Mouse (Mus musculus) myocyte (in vitro differentiated cells): ENCODE measurements at regions not wholly inside any gene's neighbourhood (a gene's known extent, or its start where the extent isn't known, plus 50 kb on each side); places are given as distances from the start of the nearest gene placed in this dataset.
A peak's percentile ranks its signal among the peaks of the same experiment; 100 is the strongest.

Source experiments
- H3K27me3 ChIP-seq: one replicate; pipeline ENCODE4 v1.6.1; 2011; ENCODE audit not compliant: control insufficient read depth, insufficient read depth, insufficient read length
- H3K36me3 ChIP-seq: one replicate; pipeline ENCODE4 v1.6.1; 2011; ENCODE audit not compliant: control insufficient read depth, insufficient read depth
- H3K4me2 ChIP-seq: one replicate; pipeline ENCODE4 v1.6.1; 2011; ENCODE audit warnings: low read depth, control low read depth
- H3K4me3 ChIP-seq: one replicate; pipeline ENCODE4 v1.5.1; 2011; ENCODE audit warnings: mild to moderate bottlenecking, control low read depth, moderate library complexity
- H3K79me2 ChIP-seq: one replicate; pipeline ENCODE4 v1.6.1; 2011; ENCODE audit not compliant: control insufficient read depth, insufficient read depth
- H3ac ChIP-seq: one replicate; pipeline ENCODE4 v1.6.1; 2011; ENCODE audit not compliant: control insufficient read depth, insufficient read length
- CEBPB ChIP-seq: IDR thresholded peaks from 2 replicates; pipeline ENCODE4 v1.6.1; 2011; ENCODE audit warnings: mild to moderate bottlenecking, moderate library complexity; ENCODE audit not compliant: poor library complexity, insufficient read depth, severe bottlenecking
- E2F4 ChIP-seq: IDR thresholded peaks from one replicate; pipeline ENCODE4 v1.6.1; 2011; ENCODE audit warnings: mild to moderate bottlenecking, control low read depth, moderate library complexity; ENCODE audit not compliant: insufficient read depth
- MAX ChIP-seq: IDR thresholded peaks from one replicate; pipeline ENCODE4 v1.6.1; 2011; ENCODE audit warnings: low read depth, mild to moderate bottlenecking, control low read depth
- MYOD1 ChIP-seq, 3 experiments: IDR thresholded peaks; one replicate each; pipeline ENCODE4 v1.6.1; 2011; ENCODE audit warnings: control low read depth in 2 of 3, low read depth in 2 of 3, mild to moderate bottlenecking in 2 of 3, moderate library complexity in 1 of 3; ENCODE audit not compliant: insufficient read length in 2 of 3, control insufficient read depth in 1 of 3
- MYOG ChIP-seq, 3 experiments: IDR thresholded peaks; one replicate each; pipeline ENCODE4 v1.6.1; 2011; ENCODE audit warnings: control low read depth in 2 of 3, low read depth in 2 of 3, mild to moderate bottlenecking in 2 of 3; ENCODE audit not compliant: insufficient read length in 2 of 3, control insufficient read depth in 1 of 3, insufficient read depth in 1 of 3
- POLR2A ChIP-seq: IDR thresholded peaks from one replicate; pipeline ENCODE4 v1.6.1; 2011; ENCODE audit warnings: low read depth, mild to moderate bottlenecking, control low read depth, moderate library complexity; ENCODE audit not compliant: insufficient read length
- POLR2AphosphoS2 ChIP-seq: IDR thresholded peaks from one replicate; pipeline ENCODE4 v1.6.1; 2011; ENCODE audit warnings: low read depth, control low read depth; ENCODE audit not compliant: insufficient read length
- REST ChIP-seq: IDR thresholded peaks from one replicate; pipeline ENCODE4 v1.6.1; 2011; ENCODE audit warnings: mild to moderate bottlenecking, control low read depth, moderate library complexity; ENCODE audit not compliant: insufficient read depth, insufficient read length
- SRF ChIP-seq: IDR thresholded peaks from one replicate; pipeline ENCODE4 v1.6.1; 2011; ENCODE audit warnings: low read depth; ENCODE audit not compliant: control insufficient read depth, insufficient read length
- TCF12 ChIP-seq: IDR thresholded peaks from one replicate; pipeline ENCODE4 v1.6.1; 2011; ENCODE audit warnings: mild to moderate bottlenecking, control low read depth; ENCODE audit not compliant: poor library complexity, insufficient read depth, severe bottlenecking
- TCF3 ChIP-seq: IDR thresholded peaks from one replicate; pipeline ENCODE4 v1.6.1; 2011; ENCODE audit warnings: low read depth, control low read depth; ENCODE audit not compliant: insufficient read length
- USF1 ChIP-seq: IDR thresholded peaks from one replicate; pipeline ENCODE4 v1.6.1; 2011; ENCODE audit warnings: low read depth, mild to moderate bottlenecking, control low read depth, moderate library complexity

DNA sequence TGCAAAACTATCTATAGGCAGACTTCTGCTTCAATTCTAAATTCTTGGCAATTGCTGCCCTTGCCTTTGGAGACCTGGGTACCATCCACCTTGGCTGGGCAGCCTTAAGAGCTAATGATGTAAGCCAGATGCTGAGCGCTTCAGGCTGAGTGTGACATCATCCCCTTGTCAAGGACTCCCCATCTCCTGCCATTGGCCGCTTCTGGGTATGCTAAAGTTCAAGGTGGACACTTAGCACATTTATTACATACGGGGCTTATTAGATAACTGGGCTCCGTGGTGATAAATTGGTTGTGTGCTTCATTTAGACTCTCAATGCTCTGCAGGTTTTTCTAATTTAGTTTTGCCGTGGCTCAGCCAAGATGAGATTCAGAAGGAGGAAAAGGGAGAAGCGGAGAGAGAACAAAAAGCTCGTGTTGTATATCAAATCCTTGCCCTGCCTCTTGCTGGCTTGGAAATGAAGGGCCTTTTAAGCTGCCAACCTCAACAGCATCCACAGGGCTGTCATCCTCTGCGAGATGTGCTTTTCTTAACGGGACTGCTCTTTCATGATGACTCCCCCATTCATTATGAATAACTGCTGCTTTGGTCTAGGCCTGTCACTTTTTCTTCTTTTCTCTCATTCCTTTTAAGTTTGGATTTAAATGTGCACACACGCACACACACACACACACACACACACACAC, 113.1 kb downstream of the Nuf2 start:
- H3K4me2 ChIP-seq = no peak overlapping the region
- no peak overlapping the region for H3K4me3 ChIP-seq
- H3K79me2 ChIP-seq = no peaks in the 10 kb centered on the region
- TF ChIP-seq MYOG (IDR thresholded peaks at IDR 0.05; ENCODE audit: control insufficient read depth in 1 of 3, insufficient read depth in 1 of 3, insufficient read length in 2 of 3, low read depth in 2 of 3) = no peak
- TF ChIP-seq CEBPB = no peak
- no peak for TF ChIP-seq MAX
- no peak for TF ChIP-seq TCF12
- TF ChIP-seq MYOD1 (IDR thresholded peaks at IDR 0.05; ENCODE audit: control insufficient read depth in 1 of 3, insufficient read length in 2 of 3, low read depth in 2 of 3) = no peak
- TF ChIP-seq USF1 = no peak
- TF ChIP-seq SRF = no peak
- TF ChIP-seq POLR2A = no peak
- no peak for TF ChIP-seq E2F4
- no peak for TF ChIP-seq REST
- no peak for TF ChIP-seq POLR2AphosphoS2
- TF ChIP-seq TCF3 = no peak
- no peaks in the 10 kb centered on the region for H3K27me3 ChIP-seq
- H3K36me3 ChIP-seq = no peaks in the 10 kb centered on the region
- H3ac ChIP-seq = no peak overlapping the region

DNA sequence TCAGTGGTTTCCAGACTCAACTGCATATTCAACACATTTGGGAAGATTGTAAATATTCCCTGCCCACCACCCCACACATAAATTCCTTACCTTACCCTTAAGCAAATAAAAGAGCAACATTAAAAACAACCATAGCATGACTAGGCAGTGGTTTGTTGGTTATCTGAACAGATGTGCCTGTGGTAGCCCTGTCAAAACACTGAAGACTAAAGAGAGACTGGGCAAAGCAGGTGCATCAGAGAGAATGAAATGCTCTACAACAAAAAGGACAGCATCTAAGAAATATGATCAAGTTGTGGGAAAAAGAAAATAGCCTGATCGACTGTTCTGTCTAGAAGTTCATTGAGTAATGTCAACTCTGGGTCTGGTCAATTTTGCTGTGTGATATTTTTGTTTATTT, 114.6 kb downstream of the Nuf2 start:
- H3K4me3 ChIP-seq = no peak overlapping the region
- no peaks in the 10 kb centered on the region for H3K27me3 ChIP-seq
- H3K79me2 ChIP-seq = no peaks in the 10 kb centered on the region
- H3K4me2 ChIP-seq = no peak overlapping the region
- no peak overlapping the region for H3ac ChIP-seq
- no peaks in the 10 kb centered on the region for H3K36me3 ChIP-seq
- no peak for TF ChIP-seq E2F4
- peak in 2 of 3 experiments; percentile 68 to 89 for TF ChIP-seq MYOD1 (IDR thresholded peaks at IDR 0.05; ENCODE audit: control insufficient read depth in 1 of 3, insufficient read length in 2 of 3, low read depth in 2 of 3)

DNA sequence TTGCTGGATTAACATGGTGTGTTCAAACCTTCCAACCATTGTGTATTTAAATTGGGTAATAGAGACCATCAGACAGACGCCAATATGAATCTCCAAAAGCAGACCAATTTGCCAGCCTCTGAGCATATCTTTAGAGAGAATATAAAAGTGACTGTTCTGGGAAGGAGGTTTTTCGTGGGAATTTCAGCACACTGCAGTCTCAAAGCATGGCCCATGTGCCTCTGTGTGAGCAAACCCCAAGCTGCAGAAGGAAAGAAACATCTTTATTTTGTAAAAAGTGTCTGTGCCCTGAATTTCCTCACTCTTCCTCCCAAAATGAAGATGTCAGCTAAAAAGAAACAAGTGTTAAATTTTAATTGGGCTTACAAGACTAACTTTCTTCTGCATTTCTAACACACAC, 123.1 kb downstream of the Nuf2 start:
- Histone ChIP-seq H3K4me3 (no peak overlapping the region), H3K4me2 (no peak overlapping the region), H3ac (no peak overlapping the region), H3K79me2 (no peaks in the 10 kb centered on the region), H3K36me3 (no peaks in the 10 kb centered on the region), H3K27me3 (no peaks in the 10 kb centered on the region)
- no peak for TF ChIP-seq REST
- TF ChIP-seq TCF3 = no peak
- TF ChIP-seq MAX = no peak
- no peak for TF ChIP-seq POLR2AphosphoS2
- no peak for TF ChIP-seq TCF12
- TF ChIP-seq E2F4 = no peak
- no peak for TF ChIP-seq MYOD1 (IDR thresholded peaks at IDR 0.05; ENCODE audit: control insufficient read depth in 1 of 3, insufficient read length in 2 of 3, low read depth in 2 of 3)
- TF ChIP-seq CEBPB = no peak
- no peak for TF ChIP-seq USF1
- TF ChIP-seq SRF = no peak
- TF ChIP-seq POLR2A = no peak
- TF ChIP-seq MYOG (IDR thresholded peaks at IDR 0.05; ENCODE audit: control insufficient read depth in 1 of 3, insufficient read depth in 1 of 3, insufficient read length in 2 of 3, low read depth in 2 of 3) = no peak

DNA sequence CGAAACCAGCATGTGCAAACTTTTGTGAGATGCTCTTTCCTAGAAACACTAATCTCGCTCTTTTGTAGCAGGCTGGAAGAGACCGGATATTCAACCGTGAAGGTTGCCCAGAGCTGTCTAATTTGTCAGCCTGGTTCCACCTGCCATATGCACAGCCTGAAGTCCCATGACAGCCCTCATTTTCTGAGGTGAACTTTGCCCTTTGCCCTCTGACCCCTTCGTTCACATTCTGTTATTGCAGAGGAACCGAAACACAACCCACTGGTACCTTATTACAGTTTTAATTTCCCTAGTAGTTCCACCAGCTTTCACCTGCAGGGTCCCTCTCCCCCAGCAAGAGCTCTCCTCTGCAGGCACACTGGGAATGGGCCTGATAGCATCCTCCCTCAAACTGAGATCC, 130.4 kb downstream of the Nuf2 start:
- H3ac ChIP-seq = no peak overlapping the region
- no peak overlapping the region for H3K4me3 ChIP-seq
- H3K36me3 ChIP-seq = no peaks in the 10 kb centered on the region
- H3K4me2 ChIP-seq = no peak overlapping the region
- H3K27me3 ChIP-seq = no peaks in the 10 kb centered on the region
- TF ChIP-seq POLR2AphosphoS2 (no peak), USF1 (no peak), REST (no peak), TCF12 (no peak), CEBPB (no peak), TCF3 (no peak), MAX (no peak), POLR2A (no peak), E2F4 (no peak), SRF (no peak)
- no peaks in the 10 kb centered on the region for H3K79me2 ChIP-seq

DNA sequence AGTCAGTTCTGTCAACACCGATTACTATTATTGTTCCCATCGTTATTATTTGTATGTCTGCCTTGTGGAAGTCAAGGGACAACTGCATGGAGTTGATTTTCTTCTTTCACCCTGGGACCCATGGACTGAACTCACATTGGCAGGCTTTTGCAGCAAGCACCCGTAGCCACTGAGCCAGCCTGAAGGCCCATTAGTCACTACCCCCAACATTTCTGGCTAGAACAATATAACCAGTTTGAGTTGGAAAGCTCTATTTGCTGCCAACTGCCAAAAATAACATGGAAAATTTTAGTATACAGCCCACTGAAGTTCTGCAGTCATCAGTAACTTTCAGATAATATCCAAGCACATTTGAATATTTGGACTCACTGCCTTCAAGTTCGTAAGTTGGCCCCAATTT, 133.9 kb downstream of the Nuf2 start:
- no peak overlapping the region for H3K4me2 ChIP-seq
- H3ac ChIP-seq = no peak overlapping the region
- H3K4me3 ChIP-seq = no peak overlapping the region
- H3K27me3 ChIP-seq = no peaks in the 10 kb centered on the region
- TF ChIP-seq REST (no peak), POLR2AphosphoS2 (no peak)
- no peaks in the 10 kb centered on the region for H3K79me2 ChIP-seq
- no peaks in the 10 kb centered on the region for H3K36me3 ChIP-seq
